ENCODE assay signal across 17 mouse cellular contexts in genomic region chr1:136730638-136731037, GRCm38 (mm10).
A peak's percentile ranks its signal among the peaks of the same experiment; 100 is the strongest.
DNase-seq lines count a peak whose midpoint lies in the region; ATAC-seq and TF ChIP-seq lines count a peak whose summit lies in the region.
"Had no signal": no experiment of that assay in that cellular context is flagged by ENCODE, and none has a peak within 500 bp of the region (broad histone marks: within the 10 kb centered on the region; RNA-seq: fewer than 3 reads in every experiment).

No protein-coding gene starts in this region.

- H3K27ac ChIP-seq in forebrain, postnatal 0 days (ENCODE audit: low read depth, low read length): no peak overlapping the region
- H3K27ac ChIP-seq in forebrain, embryonic 10.5 days: no peak overlapping the region
- no peak overlapping the region for H3K27ac ChIP-seq in midbrain, embryonic 11.5 days (ENCODE audit: low read depth, low read length)
- H3K27ac ChIP-seq in midbrain, embryonic 10.5 days (replicated peaks): no peak overlapping the region
- H3K27ac ChIP-seq in intestine, embryonic 16.5 days (ENCODE audit: low read length): no peak overlapping the region
- H3K27ac ChIP-seq: embryonic facial prominence, embryonic 13.5 days; liver, embryonic 13.5 days; lung, embryonic 15.5 days had no signal

- no peak overlapping the region for H3K4me3 ChIP-seq in forebrain, postnatal 0 days (ENCODE audit: low read depth, low read length)
- H3K4me3 ChIP-seq in forebrain, embryonic 10.5 days: no peak overlapping the region
- H3K4me3 ChIP-seq in midbrain, embryonic 11.5 days (ENCODE audit: low read depth, low read length): no peak overlapping the region
- no peak overlapping the region for H3K4me3 ChIP-seq in midbrain, embryonic 10.5 days
- H3K4me3 ChIP-seq in intestine, embryonic 16.5 days (ENCODE audit: low read length): no peak overlapping the region
- H3K4me3 ChIP-seq: embryonic facial prominence, embryonic 13.5 days; liver, embryonic 13.5 days; lung, embryonic 15.5 days had no signal

- no peaks in the 10 kb centered on the region for H3K4me1 ChIP-seq in forebrain, postnatal 0 days (ENCODE audit: insufficient read depth)
- H3K4me1 ChIP-seq in forebrain, embryonic 10.5 days: peaks cover 14% of the 10 kb centered on the region
- H3K4me1 ChIP-seq in midbrain, embryonic 11.5 days (ENCODE audit: control insufficient read depth, insufficient read depth, low read length): peaks cover 8% of the 10 kb centered on the region
- peaks cover 20% of the 10 kb centered on the region for H3K4me1 ChIP-seq in midbrain, embryonic 10.5 days
- H3K4me1 ChIP-seq in intestine, embryonic 16.5 days (ENCODE audit: control insufficient read depth, insufficient read depth, low read length): no peaks in the 10 kb centered on the region
- H3K4me1 ChIP-seq: embryonic facial prominence, embryonic 13.5 days; liver, embryonic 13.5 days; lung, embryonic 15.5 days had no signal

- WGBS in forebrain, postnatal 0 days: 56% methylated on average over 11 of the region's 11 CpGs
- 65% methylated on average over 11 of the region's 11 CpGs for WGBS in forebrain, embryonic 10.5 days
- WGBS in midbrain, embryonic 11.5 days: 55% methylated on average over 11 of the region's 11 CpGs
- 62% methylated on average over 11 of the region's 11 CpGs for WGBS in midbrain, embryonic 10.5 days
- 58% methylated on average over 11 of the region's 11 CpGs for WGBS in intestine, embryonic 16.5 days

- DNase-seq in forebrain, postnatal 0 days: no peak
- DNase-seq in forebrain, embryonic 10.5 days (ENCODE audit: extremely low spot score, low spot score): no peak
- peak; percentile 39 for DNase-seq in midbrain, embryonic 11.5 days (ENCODE audit: low spot score, missing footprints)
- DNase-seq in midbrain, embryonic 10.5 days (ENCODE audit: low spot score): no peak
- DNase-seq in telencephalon, adult 2 months (ENCODE audit: low read depth, low spot score): peak; percentile 60
- peak; percentile 75 for DNase-seq in thymus, postnatal 4 days
- DNase-seq in c-Kit-positive CD71-positive TER-119-positive erythroid progenitor cells, embryonic 14.5 days (ENCODE audit: low spot score): no peak
- DNase-seq: adrenal gland, adult 2 months; cerebellum, adult 8-10 months; gastrocnemius, postnatal 25 days; kidney, adult 8-10 months; kidney, postnatal 4 days; liver, embryonic 13.5 days had no signal

- no peak overlapping the region for H3K9ac ChIP-seq in forebrain, postnatal 0 days
- H3K9ac ChIP-seq in midbrain, embryonic 11.5 days (ENCODE audit: low read length): no peak overlapping the region
- no peak overlapping the region for H3K9ac ChIP-seq in intestine, embryonic 16.5 days (ENCODE audit: low read depth, low read length)
- H3K9ac ChIP-seq: embryonic facial prominence, embryonic 13.5 days; liver, embryonic 13.5 days; lung, embryonic 15.5 days had no signal

- no peak overlapping the region for H3K4me2 ChIP-seq in forebrain, postnatal 0 days (ENCODE audit: low read depth)
- no peak overlapping the region for H3K4me2 ChIP-seq in midbrain, embryonic 11.5 days
- H3K4me2 ChIP-seq in intestine, embryonic 16.5 days (ENCODE audit: low read depth, low read length): no peak overlapping the region
- H3K4me2 ChIP-seq: embryonic facial prominence, embryonic 13.5 days; liver, embryonic 13.5 days; lung, embryonic 15.5 days had no signal

- no peak for TF ChIP-seq CTCF in forebrain, postnatal 0 days (IDR thresholded peaks at IDR 0.05; ENCODE audit: low read depth)

- no peaks in the 10 kb centered on the region for H3K36me3 ChIP-seq in forebrain, postnatal 0 days (ENCODE audit: insufficient read depth)
- no peaks in the 10 kb centered on the region for H3K36me3 ChIP-seq in forebrain, embryonic 10.5 days (replicated peaks)
- H3K36me3 ChIP-seq in midbrain, embryonic 11.5 days (ENCODE audit: control insufficient read depth, insufficient read depth, low read length): no peaks in the 10 kb centered on the region
- no peaks in the 10 kb centered on the region for H3K36me3 ChIP-seq in midbrain, embryonic 10.5 days
- no peaks in the 10 kb centered on the region for H3K36me3 ChIP-seq in intestine, embryonic 16.5 days (ENCODE audit: control insufficient read depth, insufficient read depth, low read length)
- H3K36me3 ChIP-seq: embryonic facial prominence, embryonic 13.5 days; liver, embryonic 13.5 days; lung, embryonic 15.5 days had no signal

- peak; percentile 27; the same call in 1 of the 2 replicates for ATAC-seq in forebrain, postnatal 0 days
- ATAC-seq in midbrain, embryonic 11.5 days (ENCODE audit: low FRiP score): no peak
- ATAC-seq in intestine, embryonic 16.5 days: no peak
- ATAC-seq: midbrain, embryonic 16.5 days had no signal

- no peaks in the 10 kb centered on the region for H3K9me3 ChIP-seq in forebrain, postnatal 0 days (ENCODE audit: low read length)
- H3K9me3 ChIP-seq in forebrain, embryonic 10.5 days: no peaks in the 10 kb centered on the region
- no peaks in the 10 kb centered on the region for H3K9me3 ChIP-seq in midbrain, embryonic 11.5 days (ENCODE audit: control insufficient read depth, low read length)
- H3K9me3 ChIP-seq in midbrain, embryonic 10.5 days (replicated peaks): no peaks in the 10 kb centered on the region
- H3K9me3 ChIP-seq in intestine, embryonic 16.5 days (ENCODE audit: control insufficient read depth, low read length): no peaks in the 10 kb centered on the region
- H3K9me3 ChIP-seq: embryonic facial prominence, embryonic 13.5 days; liver, embryonic 13.5 days; lung, embryonic 15.5 days had no signal

- no peaks in the 10 kb centered on the region for H3K27me3 ChIP-seq in forebrain, postnatal 0 days (ENCODE audit: insufficient read depth, low read length)
- H3K27me3 ChIP-seq in forebrain, embryonic 10.5 days (ENCODE audit: poor library complexity, severe bottlenecking): peaks cover 17% of the 10 kb centered on the region
- no peaks in the 10 kb centered on the region for H3K27me3 ChIP-seq in midbrain, embryonic 11.5 days (ENCODE audit: control insufficient read depth, insufficient read depth, low read length)
- H3K27me3 ChIP-seq in midbrain, embryonic 10.5 days (ENCODE audit: low read depth, poor library complexity, severe bottlenecking): peaks cover 10% of the 10 kb centered on the region; the same call in 1 of the 2 replicates
- no peaks in the 10 kb centered on the region for H3K27me3 ChIP-seq in intestine, embryonic 16.5 days (replicated peaks; ENCODE audit: control insufficient read depth, insufficient read depth, low read length)
- H3K27me3 ChIP-seq: embryonic facial prominence, embryonic 13.5 days; liver, embryonic 13.5 days; lung, embryonic 15.5 days had no signal

Comparison
In these comparisons a context has a peak if more than half of its experiments do, and no peak if none do; other contexts are left out.
1. DNase-seq: peak in midbrain, embryonic 11.5 days (single experiment), telencephalon, adult 2 months (single experiment) and thymus, postnatal 4 days (single experiment); none in forebrain, postnatal 0 days (single experiment), forebrain, embryonic 10.5 days (single experiment), midbrain, embryonic 10.5 days (single experiment) and c-Kit-positive CD71-positive TER-119-positive erythroid progenitor cells, embryonic 14.5 days (single experiment).